Mouse (Mus musculus) embryonic facial prominence, embryonic 10.5 days (tissue): ENCODE data around the gene Emp2. TPM values are rescaled to one million over a fixed set of nuclear protein-coding genes. Genes with fewer than 3 reads are reported as not detected.

Experiments
- DNase-seq: peaks from one replicate; pipeline ENCODE4 v3.0.0-alpha.2; 2017; ENCODE audit warnings: low spot score
- H3K27ac ChIP-seq: fragments of 300-500 bp; sonication (generic); replicated peaks from 2 replicates; pipeline ENCODE4 v1.5.1; 2016; ENCODE audit warnings: mild to moderate bottlenecking
- H3K27me3 ChIP-seq: fragments of 300-500 bp; sonication (generic); replicated peaks from 2 replicates; pipeline ENCODE4 v1.6.1; 2016; ENCODE audit warnings: low read depth, mild to moderate bottlenecking; ENCODE audit not compliant: poor library complexity, severe bottlenecking
- H3K36me3 ChIP-seq: fragments of 300-500 bp; sonication (generic); replicated peaks from 2 replicates; pipeline ENCODE4 v1.6.1; 2016; ENCODE audit warnings: mild to moderate bottlenecking, moderate library complexity
- H3K4me1 ChIP-seq: fragments of 300-500 bp; sonication (generic); 2 replicates; pipeline ENCODE4 v1.6.1; 2016
- H3K4me3 ChIP-seq: fragments of 300-500 bp; sonication (generic); 2 replicates; pipeline ENCODE4 v1.5.1; 2016; ENCODE audit warnings: mild to moderate bottlenecking, moderate library complexity
- H3K9me3 ChIP-seq: fragments of 300-500 bp; sonication (generic); 2 replicates; pipeline ENCODE4 v1.6.1; 2016; ENCODE audit warnings: mild to moderate bottlenecking
- WGBS: fragments of 180-500 bp; shearing (Covaris S2); methylation state at CpG from one replicate; pipeline ENCODE4 v1.1.7; 2016; 5-methylcytosine and 5-hydroxymethylcytosine counted together
- polyA plus RNA-seq: library from polyadenylated mRNA; unstranded; fragments of >200 nt; fragmentation: Nextera tagmentation; extraction: Ambion mirVana; gene quantifications from 2 replicates; pipeline ENCODE4 v1.2.1, GENCODE M21; 2016

Emp2 gene
- polyA plus RNA-seq, 1 experiment from 2014 or later = 3.2 TPM

GRCm38 (mm10) chr16:10311086-10311485 lies 2.7 kb downstream of the Emp2 start:
- Histone ChIP-seq H3K27me3 (peaks cover 49% of the 10 kb centered on the region), H3K36me3 (no peaks in the 10 kb centered on the region), H3K4me3 (no peak overlapping the region), H3K9me3 (no peaks in the 10 kb centered on the region), H3K27ac (no peak overlapping the region), H3K4me1 (peaks cover 20% of the 10 kb centered on the region)
- 43% methylated on average over 3 of the region's 3 CpGs for WGBS
- DNase-seq = no peak

- H3K27me3 ChIP-seq = peaks cover 45% of the 10 kb centered on the region
- 81% methylated on average over 5 of the region's 5 CpGs for WGBS
Observed at GRCm38 (mm10) chr16:10310507-10310906, 3.3 kb downstream of the Emp2 start.

GRCm38 (mm10) chr16:10307351-10307750 lies 6.4 kb downstream of the Emp2 start:
- peaks cover 14% of the 10 kb centered on the region for H3K27me3 ChIP-seq
- DNase-seq = no peak
- H3K27ac ChIP-seq = no peak overlapping the region
- WGBS = 70% methylated on average over 5 of the region's 5 CpGs
- no peaks in the 10 kb centered on the region for H3K36me3 ChIP-seq
- no peaks in the 10 kb centered on the region for H3K9me3 ChIP-seq
- H3K4me3 ChIP-seq = no peak overlapping the region
- H3K4me1 ChIP-seq = peaks cover 9% of the 10 kb centered on the region

More at GRCm38 (mm10) chr16:10310507-10310906, 3.3 kb downstream of the Emp2 start:
- Histone ChIP-seq H3K4me1 (peaks cover 20% of the 10 kb centered on the region), H3K4me3 (no peak overlapping the region), H3K36me3 (no peaks in the 10 kb centered on the region), H3K27ac (no peak overlapping the region), H3K9me3 (no peaks in the 10 kb centered on the region)
- DNase-seq = no peak

- H3K9me3 ChIP-seq = no peaks in the 10 kb centered on the region
- H3K27ac ChIP-seq = no peak overlapping the region
- H3K36me3 ChIP-seq = no peaks in the 10 kb centered on the region
- no peak overlapping the region for H3K4me3 ChIP-seq
- DNase-seq = no peak
- 85% methylated on average over 3 of the region's 3 CpGs for WGBS
- peaks cover 4% of the 10 kb centered on the region; the same call in 1 of the 2 replicates for H3K27me3 ChIP-seq
- H3K4me1 ChIP-seq = peaks cover 4% of the 10 kb centered on the region
Observed at GRCm38 (mm10) chr16:10306101-10306500, 7.7 kb downstream of the Emp2 start.

GRCm38 (mm10) chr16:10301337-10301736 lies 12.4 kb downstream of the Emp2 start:
- Histone ChIP-seq H3K27ac (no peak overlapping the region), H3K36me3 (no peaks in the 10 kb centered on the region), H3K9me3 (no peaks in the 10 kb centered on the region), H3K4me3 (no peak overlapping the region), H3K4me1 (peaks cover 10% of the 10 kb centered on the region), H3K27me3 (no peaks in the 10 kb centered on the region; the same call in 1 of the 2 replicates)
- 87% methylated on average over 3 of the region's 3 CpGs for WGBS
- DNase-seq = no peak

GRCm38 (mm10) chr16:10300231-10301186 lies 13.3 kb downstream of the Emp2 start:
- Histone ChIP-seq H3K27me3 (no peaks in the 10 kb centered on the region; the same call in 1 of the 2 replicates), H3K9me3 (no peaks in the 10 kb centered on the region), H3K36me3 (no peaks in the 10 kb centered on the region), H3K4me3 (no peak overlapping the region), H3K4me1 (peaks cover 12% of the 10 kb centered on the region), H3K27ac (no peak overlapping the region)
- no peak for DNase-seq
- 72% methylated on average over 3 of the region's 3 CpGs for WGBS

GRCm38 (mm10) chr16:10299637-10300036 lies 14.1 kb downstream of the Emp2 start:
- Histone ChIP-seq H3K36me3 (no peaks in the 10 kb centered on the region), H3K4me1 (peaks cover 12% of the 10 kb centered on the region), H3K4me3 (no peak overlapping the region), H3K27me3 (no peaks in the 10 kb centered on the region; the same call in 1 of the 2 replicates), H3K9me3 (no peaks in the 10 kb centered on the region), H3K27ac (no peak overlapping the region)
- DNase-seq = no peak
- 36% methylated on average over 8 of the region's 8 CpGs for WGBS

GRCm38 (mm10) chr16:10297696-10298644 lies 15.8 kb downstream of the Emp2 start:
- Histone ChIP-seq H3K27me3 (no peaks in the 10 kb centered on the region; the same call in 1 of the 2 replicates), H3K9me3 (no peaks in the 10 kb centered on the region), H3K36me3 (no peaks in the 10 kb centered on the region), H3K27ac (no peak overlapping the region), H3K4me1 (peaks cover 12% of the 10 kb centered on the region), H3K4me3 (no peak overlapping the region)
- 86% methylated on average over 10 of the region's 10 CpGs for WGBS
- DNase-seq = no peak

GRCm38 (mm10) chr16:10288115-10288514 lies 25.7 kb downstream of the Emp2 start:
- no peaks in the 10 kb centered on the region for H3K4me1 ChIP-seq
- H3K27ac ChIP-seq = no peak overlapping the region
- DNase-seq = no peak
- no peaks in the 10 kb centered on the region for H3K9me3 ChIP-seq
- H3K36me3 ChIP-seq = no peaks in the 10 kb centered on the region
- no peaks in the 10 kb centered on the region for H3K27me3 ChIP-seq
- no peak overlapping the region for H3K4me3 ChIP-seq
- WGBS = 84% methylated on average over 6 of the region's 6 CpGs

- WGBS = 86% methylated on average over 9 of the region's 9 CpGs
- H3K27ac ChIP-seq = no peak overlapping the region
- H3K4me1 ChIP-seq = no peaks in the 10 kb centered on the region
- no peaks in the 10 kb centered on the region for H3K9me3 ChIP-seq
- no peaks in the 10 kb centered on the region for H3K27me3 ChIP-seq
- no peak for DNase-seq
- no peaks in the 10 kb centered on the region for H3K36me3 ChIP-seq
- no peak overlapping the region for H3K4me3 ChIP-seq
Observed at GRCm38 (mm10) chr16:10286513-10287268, 27.1 kb downstream of the Emp2 start.

- H3K36me3 ChIP-seq = no peaks in the 10 kb centered on the region
- DNase-seq = no peak
- H3K4me3 ChIP-seq = no peak overlapping the region
- no peaks in the 10 kb centered on the region for H3K9me3 ChIP-seq
- WGBS = 78% methylated on average over 3 of the region's 3 CpGs
- H3K4me1 ChIP-seq = no peaks in the 10 kb centered on the region
- no peak overlapping the region for H3K27ac ChIP-seq
- no peaks in the 10 kb centered on the region for H3K27me3 ChIP-seq
Observed at GRCm38 (mm10) chr16:10281890-10282289, 31.9 kb downstream of the Emp2 start.
